Mouse (Mus musculus): ENCODE measurements around the gene Trim50. TPM values are rescaled to one million over a fixed set of nuclear protein-coding genes. Genes with fewer than 3 reads are reported as not detected.

The Trim50 gene
- not detected for total RNA-seq (2023)

GRCm38 (mm10) chr5:135352995-135353394, at the start of gene Trim50:
Trim50 (plus strand) TSS chr5:135353295.

GRCm38 (mm10) chr5:135349862-135350261, 3.2 kb upstream of the Trim50 start, which contains the start of gene Fkbp6:
Fkbp6 (minus strand) TSS chr5:135350044.

GRCm38 (mm10) chr5:135369787-135370654, 16.9 kb downstream of the Trim50 start, which contains the start of gene Nsun5:
Nsun5 (plus strand) TSS chr5:135369953.

GRCm38 (mm10) chr5:135394004-135394823, 41.1 kb downstream of the Trim50 start, which contains the start of gene Pom121:
Pom121 (minus strand) TSS chr5:135394546.

Other genes starting within 250 kb of the Trim50 start
- 14.1 TPM for gene Tbl2, start 203.6 kb upstream of the Trim50 start, total RNA-seq (2023)
- gene Bcl7b, start 185.0 kb upstream of the Trim50 start, total RNA-seq (2023): 85.6 TPM
- gene Baz1b, start 166.0 kb upstream of the Trim50 start, total RNA-seq (2023): 101 TPM
- gene Fzd9, start 102.1 kb upstream of the Trim50 start, total RNA-seq (2023): not detected
- gene Fkbp6, start 3.3 kb upstream of the Trim50 start, total RNA-seq (2023): 0.55 TPM
- gene Nsun5, start 16.7 kb downstream of the Trim50 start, total RNA-seq (2023): 37.6 TPM
- gene Pom121, start 41.3 kb downstream of the Trim50 start, total RNA-seq (2023): 48.7 TPM
- gene Hip1, start 191.8 kb downstream of the Trim50 start, total RNA-seq (2023): 4.3 TPM
- gene Ccl26, start 210.3 kb downstream of the Trim50 start, total RNA-seq (2023): not detected
- gene Ccl24, start 219.8 kb downstream of the Trim50 start, total RNA-seq (2023): not detected